Mouse (Mus musculus) megakaryocyte, embryonic 14.5 days (primary cell): Measurements from ENCODE around the gene Lmf2.

Experiments used
- FLI1 ChIP-seq: IDR thresholded peaks from 2 replicates; pipeline ENCODE4 v1.6.1; 2012; ENCODE audit warnings: low read length, inconsistent platforms, mixed read lengths
- GATA1 ChIP-seq: IDR thresholded peaks from 3 replicates; pipeline ENCODE4 v1.6.1; 2012; ENCODE audit warnings: mixed read lengths, low read length, inconsistent platforms, borderline replicate concordance

GRCm38 (mm10) chr15:89305966-89306365 is 49.5 kb downstream of the Lmf2 start:
- TF ChIP-seq GATA1 (no peak), FLI1 (no peak)
